Mouse (Mus musculus): Measurements from ENCODE around the gene Lias. TPM values are rescaled to one million over a fixed set of nuclear protein-coding genes. Genes with fewer than 3 reads are reported as not detected.

The Lias gene
- polyA plus RNA-seq, 1 experiment, result 6.4 TPM

DNA sequence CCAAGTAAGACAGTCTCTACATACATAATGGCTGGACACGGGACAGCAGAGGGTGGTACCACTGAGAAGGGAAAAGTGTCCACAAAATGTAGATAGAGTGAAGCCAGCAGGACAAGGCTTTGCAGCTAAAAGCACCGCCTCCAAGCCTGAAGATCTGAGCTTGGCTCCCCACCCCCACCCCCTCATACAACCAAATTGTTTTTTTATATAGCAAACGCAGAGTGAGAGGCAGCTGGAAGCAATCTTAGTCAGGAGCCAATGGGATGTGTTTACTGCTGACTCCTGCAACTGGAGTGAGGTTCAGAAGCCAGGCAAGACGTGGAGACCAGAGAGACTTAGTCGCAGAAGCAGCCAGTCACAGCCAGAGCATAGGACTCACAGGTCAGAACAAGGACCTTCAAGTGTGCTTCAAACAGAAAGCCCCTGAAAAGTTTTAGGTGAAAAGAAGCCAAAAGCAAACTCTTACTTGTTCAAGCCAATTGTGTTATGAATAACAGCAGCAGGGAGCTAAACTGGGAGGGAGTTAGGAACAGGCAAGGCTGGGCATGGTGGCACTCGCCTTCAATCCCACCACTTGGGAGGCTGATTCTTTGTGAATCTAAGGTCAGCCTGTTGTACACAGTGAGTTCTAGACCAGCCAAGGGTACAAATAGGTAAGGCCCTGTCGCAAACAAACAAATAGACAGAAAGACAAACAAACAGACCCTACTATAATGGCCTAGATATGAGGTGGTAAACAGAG is 66.0 kb downstream of the Lias start:
- Histone ChIP-seq H3K27me3 (ENCODE audit: control insufficient read depth, insufficient read depth, low read length) (no peaks in the 10 kb centered on the region), H3K4me3 (ENCODE audit: extremely low read depth, insufficient read depth, insufficient read length) (no peak overlapping the region), H3K36me3 (ENCODE audit: control insufficient read depth, insufficient read depth, low read length) (peaks cover 17% of the 10 kb centered on the region), H3K27ac (ENCODE audit: insufficient read depth, low read length) (no peak overlapping the region), H3K4me1 (ENCODE audit: control insufficient read depth, insufficient read depth, insufficient read length) (no peaks in the 10 kb centered on the region)
- DNase-seq (ENCODE audit: low read depth in 1 of 2, low spot score in 2 of 2), result no peak
- WGBS, result 88% methylated on average over 7 of the region's 7 CpGs
- TF ChIP-seq POLR2A (IDR thresholded peaks at IDR 0.05; ENCODE audit: low read depth, low read length) (no peak), CTCF (IDR thresholded peaks at IDR 0.05; ENCODE audit: extremely low read depth, insufficient read depth, insufficient read length, insufficient replicate concordance) (no peak)

DNA sequence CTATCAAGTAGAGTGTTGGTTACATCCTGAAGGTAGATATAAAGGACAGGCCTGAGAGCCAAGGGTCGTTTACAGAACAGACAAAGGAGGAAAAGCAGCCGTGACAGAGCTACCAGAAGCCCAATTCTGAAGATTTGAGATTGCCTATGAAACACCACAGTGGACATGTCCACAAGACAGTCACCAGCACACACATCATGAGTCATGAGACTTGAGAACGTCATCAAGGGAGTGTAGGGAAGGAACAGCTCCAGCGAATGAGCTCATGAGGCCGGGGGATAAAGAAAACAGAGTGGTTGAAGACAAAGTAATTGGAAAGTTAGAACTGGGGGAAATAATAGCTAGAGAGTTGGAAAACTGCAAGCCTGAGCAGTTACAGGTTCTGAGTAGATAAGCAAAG is 66.5 kb downstream of the Lias start:
- DNase-seq (ENCODE audit: low read depth in 1 of 2, low spot score in 2 of 2), result no peak
- WGBS, result 89% methylated on average over 5 of the region's 5 CpGs

DNA sequence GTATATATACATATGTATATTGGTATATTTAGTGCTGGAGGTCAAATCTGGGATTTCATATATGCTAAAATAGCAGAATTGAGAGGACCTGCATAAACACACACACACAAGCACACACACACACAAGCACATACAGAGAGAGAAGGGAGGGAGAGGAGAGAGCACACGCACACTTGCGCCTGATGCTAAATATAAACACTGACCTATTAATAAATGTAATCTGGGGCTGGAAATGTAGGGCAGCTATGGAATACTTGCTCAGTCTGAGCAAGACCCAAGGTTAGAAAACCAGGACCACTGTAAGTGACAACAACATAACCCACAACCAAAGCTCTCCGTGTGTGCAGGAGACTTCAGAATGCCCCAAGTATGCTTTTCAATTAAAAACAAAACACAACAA is 68.2 kb downstream of the Lias start:
- no peak for TF ChIP-seq CTCF (IDR thresholded peaks at IDR 0.05; ENCODE audit: extremely low read depth, insufficient read depth, insufficient read length, insufficient replicate concordance)
- TF ChIP-seq POLR2A (IDR thresholded peaks at IDR 0.05; ENCODE audit: low read depth, low read length), result no peak
- Histone ChIP-seq H3K36me3 (ENCODE audit: control insufficient read depth, insufficient read depth, low read length) (peaks cover 15% of the 10 kb centered on the region), H3K4me3 (ENCODE audit: extremely low read depth, insufficient read depth, insufficient read length) (no peak overlapping the region), H3K27ac (ENCODE audit: insufficient read depth, low read length) (no peak overlapping the region), H3K27me3 (ENCODE audit: control insufficient read depth, insufficient read depth, low read length) (no peaks in the 10 kb centered on the region), H3K4me1 (ENCODE audit: control insufficient read depth, insufficient read depth, insufficient read length) (no peaks in the 10 kb centered on the region)
- no peak for DNase-seq (ENCODE audit: low read depth in 1 of 2, low spot score in 2 of 2)
- WGBS, result 87% methylated on average over 3 of the region's 3 CpGs

More for the DNA sequence above, 66.5 kb downstream of the Lias start:
- H3K4me1 ChIP-seq (ENCODE audit: control insufficient read depth, insufficient read depth, insufficient read length), result no peaks in the 10 kb centered on the region
- no peaks in the 10 kb centered on the region for H3K27me3 ChIP-seq (ENCODE audit: control insufficient read depth, insufficient read depth, low read length)
- peaks cover 15% of the 10 kb centered on the region for H3K36me3 ChIP-seq (ENCODE audit: control insufficient read depth, insufficient read depth, low read length)
- no peak overlapping the region for H3K27ac ChIP-seq (ENCODE audit: insufficient read depth, low read length)
- TF ChIP-seq POLR2A (IDR thresholded peaks at IDR 0.05; ENCODE audit: low read depth, low read length) (no peak), CTCF (IDR thresholded peaks at IDR 0.05; ENCODE audit: extremely low read depth, insufficient read depth, insufficient read length, insufficient replicate concordance) (no peak)
- H3K4me3 ChIP-seq (ENCODE audit: extremely low read depth, insufficient read depth, insufficient read length), result no peak overlapping the region

Other genes with a start within 250 kb of the Lias start
- 0.60 and 0.67 TPM in 2 replicates for gene Wdr19, start 191.8 kb upstream of the Lias start, polyA plus RNA-seq (2012; rRNA removed)
- gene Rfc1, start 55.8 kb upstream of the Lias start, polyA plus RNA-seq (2012; rRNA removed), result 10.2 and 12.5 TPM in 2 replicates
- gene Klb, start 43.2 kb upstream of the Lias start, polyA plus RNA-seq (2012; rRNA removed), result 0.14 TPM in 2 replicates
- 173 and 190 TPM in 2 replicates for gene Rpl9, start 53 bp upstream of the Lias start, polyA plus RNA-seq (2012; rRNA removed)
- gene Ugdh, start 44.5 kb downstream of the Lias start, polyA plus RNA-seq (2012; rRNA removed), result 3.8 and 4.5 TPM in 2 replicates
- gene Gm43552, start 101.3 kb downstream of the Lias start, polyA plus RNA-seq (2012; rRNA removed), result not detected in 2 replicates
- 120 and 164 TPM in 2 replicates for gene Smim14, start 145.7 kb downstream of the Lias start, polyA plus RNA-seq (2012; rRNA removed)
- gene Ube2k, start 145.7 kb downstream of the Lias start, polyA plus RNA-seq (2012; rRNA removed), result 9.7 and 11.7 TPM in 2 replicates